Mouse (Mus musculus): ENCODE data around the gene Psma4. TPM values are rescaled to one million over a fixed set of nuclear protein-coding genes. Genes with fewer than 3 reads are reported as not detected.

Gene Psma4
- total RNA-seq, 2 experiments from 2014 or later = 59.4 to 100 TPM

DNA sequence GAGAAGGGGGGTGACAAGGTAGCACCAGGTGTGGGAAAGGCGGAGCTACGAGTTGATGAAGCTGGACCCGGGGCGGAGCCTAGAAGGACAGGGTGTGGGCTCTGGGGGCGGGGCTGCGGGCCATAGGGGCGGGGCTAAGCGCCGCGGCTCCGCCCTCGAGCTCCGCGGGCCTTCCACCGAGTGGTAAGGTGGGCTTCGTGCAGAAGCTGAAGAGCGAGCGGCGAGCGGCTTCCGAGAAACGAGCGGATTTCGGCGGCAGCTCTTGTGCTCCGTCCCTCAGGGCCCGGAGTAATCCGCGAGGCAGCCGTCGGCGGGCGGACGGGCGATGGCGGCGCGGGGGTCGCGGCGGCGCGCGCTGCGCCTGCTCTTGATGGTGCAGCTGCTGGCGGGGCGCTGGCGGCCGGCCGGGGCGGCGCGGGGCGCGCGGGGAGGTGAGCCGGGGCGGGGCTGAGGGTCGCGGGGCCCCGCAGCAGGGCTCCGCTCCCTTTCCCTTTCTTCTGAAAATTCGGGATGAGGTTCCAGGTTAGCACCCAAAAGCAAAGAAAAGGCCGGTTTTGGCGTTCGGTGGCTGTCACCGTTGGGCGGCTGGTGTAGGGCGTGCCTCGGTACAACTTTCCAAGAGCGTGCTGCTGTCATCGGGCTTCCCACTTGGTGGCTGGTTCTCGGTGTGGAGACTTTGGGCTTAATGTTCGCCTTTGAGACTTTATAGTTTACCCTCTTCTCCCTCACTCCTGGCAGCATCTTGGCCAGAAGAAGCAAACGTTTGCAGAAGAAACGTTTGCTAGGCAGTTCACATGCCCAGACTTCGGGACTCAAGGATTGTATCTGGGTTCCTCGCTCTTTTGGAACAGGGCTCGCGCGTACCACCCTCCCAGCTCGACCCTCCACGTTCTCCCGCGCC is 31.0 kb downstream of the Psma4 start:
- no peak for ATAC-seq (replicated peaks; ENCODE audit: low FRiP score, poor library complexity, severe bottlenecking)

DNA sequence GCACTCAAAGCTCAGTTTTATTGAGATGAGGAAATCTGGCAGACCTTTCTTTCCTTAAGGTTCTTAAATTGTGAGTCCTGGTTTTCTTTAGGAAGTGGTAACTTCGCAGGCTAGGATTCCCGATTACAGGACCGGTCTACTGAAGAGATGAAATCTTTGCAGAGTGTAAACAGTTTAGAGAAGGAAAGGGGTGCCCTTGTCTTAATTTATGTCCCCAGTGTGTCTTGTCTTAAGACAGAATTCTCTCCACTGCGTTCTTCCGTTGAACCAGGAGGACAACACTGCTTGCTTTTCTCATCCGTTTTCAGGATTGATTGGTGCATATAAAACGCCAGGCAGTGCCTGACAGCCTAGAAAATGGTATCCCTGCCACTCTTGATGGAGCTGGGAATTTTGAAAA is 31.8 kb downstream of the Psma4 start:
- ATAC-seq (replicated peaks; ENCODE audit: low FRiP score, poor library complexity, severe bottlenecking) = no peak

DNA sequence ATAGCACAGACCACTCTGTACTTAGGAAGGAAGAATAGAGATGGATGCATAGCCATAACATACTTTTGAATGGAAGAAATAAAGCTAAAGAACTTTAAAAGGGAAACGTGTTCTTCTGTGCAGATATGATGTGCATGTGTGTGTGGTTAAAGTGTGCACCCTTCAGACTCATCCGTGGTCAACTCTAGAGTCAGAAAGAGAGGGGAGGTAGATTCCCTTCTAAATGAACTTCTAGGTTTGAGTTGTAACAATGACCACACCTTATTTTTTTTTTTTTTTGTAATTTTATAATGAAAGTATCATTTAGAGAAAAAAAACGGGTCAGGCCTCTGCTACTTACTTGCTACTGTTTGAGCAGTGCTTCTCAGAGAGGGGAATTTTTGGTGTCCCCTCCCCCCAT is 39.8 kb downstream of the Psma4 start:
- ATAC-seq (replicated peaks; ENCODE audit: low FRiP score, poor library complexity, severe bottlenecking) = no peak

DNA sequence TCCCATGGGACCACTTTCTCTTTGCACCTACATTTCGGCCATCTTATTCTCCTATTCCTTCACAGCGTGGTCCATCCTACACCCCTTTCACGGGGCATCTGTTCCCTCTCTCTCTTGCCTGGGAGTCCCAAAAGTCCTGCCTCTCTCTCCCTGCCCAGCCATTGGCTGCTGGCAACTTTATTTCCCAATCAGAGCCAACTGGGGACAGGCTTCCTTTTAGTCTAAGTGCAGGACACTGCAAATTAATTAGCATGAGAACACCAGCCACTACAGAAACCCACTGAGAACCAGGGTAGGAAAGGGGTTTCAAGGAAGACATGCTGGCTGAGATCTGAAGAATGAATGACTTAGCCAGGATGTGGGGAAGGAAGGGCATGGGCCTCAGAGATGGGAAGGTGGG is 43.8 kb downstream of the Psma4 start:
- no peak for ATAC-seq (replicated peaks; ENCODE audit: low FRiP score, poor library complexity, severe bottlenecking)

DNA sequence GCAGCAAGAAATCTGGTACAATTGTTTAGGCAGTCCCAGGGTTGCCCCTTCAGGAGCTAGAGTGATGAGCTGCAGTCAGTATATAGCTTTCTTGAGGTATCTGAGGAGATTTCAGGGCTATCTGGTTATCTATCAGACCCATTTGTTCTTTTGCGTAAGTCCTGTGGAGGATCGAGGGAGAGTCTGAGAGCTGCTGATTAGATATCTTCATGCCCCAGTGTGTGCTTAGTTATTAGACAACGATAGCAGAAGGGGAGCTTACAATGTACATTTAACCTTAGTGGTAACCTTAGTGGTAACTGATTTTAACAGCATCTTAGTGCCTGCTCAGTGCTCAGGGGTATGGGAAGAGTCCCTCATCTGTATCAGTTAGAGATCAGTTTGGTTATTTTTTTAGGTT is 45.1 kb downstream of the Psma4 start:
- no peak for ATAC-seq (replicated peaks; ENCODE audit: low FRiP score, poor library complexity, severe bottlenecking)

DNA sequence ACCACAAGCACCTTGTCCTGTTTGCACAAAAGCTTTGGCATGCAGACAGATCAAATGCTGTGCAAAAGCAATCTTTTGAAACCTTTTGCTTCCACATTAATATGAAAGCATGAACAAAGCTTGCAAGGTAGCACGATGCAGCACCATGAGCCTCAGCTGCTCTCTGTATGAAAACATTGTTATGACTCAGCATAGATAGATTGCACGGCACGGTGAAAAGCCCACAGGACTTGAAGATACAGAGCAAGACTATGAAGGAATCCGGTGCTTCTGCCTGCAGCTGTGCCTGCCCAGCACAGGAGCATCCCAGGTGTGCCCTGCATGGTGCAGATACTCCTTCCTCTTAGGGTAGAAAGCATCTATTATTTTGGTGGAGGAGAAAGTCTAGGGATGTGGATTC is 53.0 kb downstream of the Psma4 start:
- ATAC-seq (replicated peaks; ENCODE audit: low FRiP score, poor library complexity, severe bottlenecking) = no peak

Other genes with a start within 250 kb of the Psma4 start
- 22.8 and 49.2 TPM in 2 replicates for gene Wdr61, start 216.3 kb upstream of the Psma4 start, total RNA-seq (2015; ENCODE audit: low replicate concordance)
- 18.7 and 22.6 TPM in 2 replicates for gene Wdr61, start 216.3 kb upstream of the Psma4 start, total RNA-seq (2017; ENCODE audit: low replicate concordance)
- gene Crabp1, start 186.0 kb upstream of the Psma4 start, total RNA-seq (2015; ENCODE audit: low replicate concordance) = not detected in 2 replicates
- not detected in 2 replicates for gene Crabp1, start 186.0 kb upstream of the Psma4 start, total RNA-seq (2017; ENCODE audit: low replicate concordance)
- gene Ireb2, start 87.0 kb upstream of the Psma4 start, total RNA-seq (2015; ENCODE audit: low replicate concordance) = 16.7 and 17.3 TPM in 2 replicates
- gene Ireb2, start 87.0 kb upstream of the Psma4 start, total RNA-seq (2017; ENCODE audit: low replicate concordance) = 10.6 and 19.1 TPM in 2 replicates
- not detected in 2 replicates for gene Hykk, start 33.5 kb upstream of the Psma4 start, total RNA-seq (2015; ENCODE audit: low replicate concordance)
- gene Hykk, start 33.5 kb upstream of the Psma4 start, total RNA-seq (2017; ENCODE audit: low replicate concordance) = not detected in 2 replicates
- gene AY074887, start 208 bp downstream of the Psma4 start, total RNA-seq (2015; ENCODE audit: low replicate concordance) = not detected in 2 replicates
- gene AY074887, start 208 bp downstream of the Psma4 start, total RNA-seq (2017; ENCODE audit: low replicate concordance) = not detected in 2 replicates
- not detected in 2 replicates for gene Chrna5, start 30.1 kb downstream of the Psma4 start, total RNA-seq (2015; ENCODE audit: low replicate concordance)
- gene Chrna5, start 30.1 kb downstream of the Psma4 start, total RNA-seq (2017; ENCODE audit: low replicate concordance) = not detected in 2 replicates
- gene Chrna3, start 75.8 kb downstream of the Psma4 start, total RNA-seq (2015; ENCODE audit: low replicate concordance) = not detected in 2 replicates
- not detected in 2 replicates for gene Chrna3, start 75.8 kb downstream of the Psma4 start, total RNA-seq (2017; ENCODE audit: low replicate concordance)
- not detected in 2 replicates for gene Chrnb4, start 98.0 kb downstream of the Psma4 start, total RNA-seq (2015; ENCODE audit: low replicate concordance)
- not detected in 2 replicates for gene Chrnb4, start 98.0 kb downstream of the Psma4 start, total RNA-seq (2017; ENCODE audit: low replicate concordance)
- 9.6 and 11.1 TPM in 2 replicates for gene Ube2q2, start 198.1 kb downstream of the Psma4 start, total RNA-seq (2015; ENCODE audit: low replicate concordance)
- 10.9 and 15.4 TPM in 2 replicates for gene Ube2q2, start 198.1 kb downstream of the Psma4 start, total RNA-seq (2017; ENCODE audit: low replicate concordance)